Mouse (Mus musculus): ENCODE data around the gene Tmem175. TPM values are rescaled to one million over a fixed set of nuclear protein-coding genes. Genes with fewer than 3 reads are reported as not detected.

Gene Tmem175
- polyA plus RNA-seq, 1 experiment from 2014 or later, result 12.9 TPM

DNA sequence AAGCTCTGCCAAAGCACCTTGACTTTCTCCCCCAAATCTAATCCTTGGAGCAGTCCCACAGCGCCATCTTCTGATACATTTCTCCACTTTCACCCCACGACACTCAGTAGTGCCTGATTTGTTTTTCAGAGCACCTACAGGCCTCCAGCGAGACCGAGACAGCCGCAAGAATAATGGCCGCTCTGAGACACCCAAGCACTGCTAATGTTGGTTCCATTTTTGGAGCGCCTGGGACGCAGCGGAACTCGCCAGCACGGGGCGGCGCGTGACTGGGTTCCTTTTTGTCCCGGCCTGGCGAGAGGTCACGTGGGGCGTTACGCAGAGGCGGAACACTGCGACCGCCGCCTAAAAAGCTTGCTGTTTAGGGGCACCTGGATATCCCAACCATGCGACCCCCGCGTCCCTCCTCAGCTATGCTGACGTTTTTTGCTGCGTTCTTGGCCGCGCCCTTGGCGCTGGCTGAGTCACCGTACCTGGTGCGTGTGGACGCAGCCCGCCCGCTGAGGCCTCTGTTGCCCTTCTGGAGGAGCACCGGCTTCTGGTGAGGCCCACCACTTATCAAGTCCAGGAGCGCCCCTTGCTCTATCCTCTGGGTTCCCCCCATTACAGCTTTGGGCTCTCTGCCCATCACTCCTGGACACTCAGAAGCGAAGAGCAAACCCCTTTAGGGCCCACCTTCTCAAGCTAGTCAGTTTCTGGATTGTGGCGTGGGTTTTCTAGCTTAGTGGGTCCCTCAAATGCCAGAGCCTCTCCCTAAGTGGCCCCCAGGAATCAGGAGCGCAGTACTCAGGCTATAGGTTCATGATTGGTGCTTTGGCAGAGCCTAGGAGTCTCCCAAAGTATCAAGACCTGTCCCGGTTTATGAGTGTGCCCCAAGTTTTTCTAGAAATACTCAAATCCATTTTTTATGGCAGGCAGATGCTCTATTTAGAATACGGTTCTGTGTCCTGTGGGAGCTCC, 39.7 kb downstream of the Tmem175 start, which contains the start of gene Dgkq:
Gene Dgkq (minus strand): TSS at position 696 of the 960 bp plus-strand sequence.
- WGBS (ENCODE audit: insufficient replicate concordance), result 5% methylated on average over 43 of the region's 43 CpGs
- Histone ChIP-seq H3K9ac (peak within 1 kb of the TSS; percentile 82), H3K4me1 (replicated peaks) (peaks cover 61% of the 10 kb centered on the region), H3K9me3 (replicated peaks) (no peaks in the 10 kb centered on the region), H3K4me2 (peak within 1 kb of the TSS; percentile 88), H3K4me3 (replicated peaks) (peak within 1 kb of the TSS; percentile 64), H3K27ac (peak within 1 kb of the TSS; percentile 90), H3K36me3 (peaks cover 31% of the 10 kb centered on the region), H3K27me3 (peaks cover 10% of the 10 kb centered on the region)
- ATAC-seq (ENCODE audit: low read depth) (peak; percentile 79), DNase-seq (peak; percentile 75)

DNA sequence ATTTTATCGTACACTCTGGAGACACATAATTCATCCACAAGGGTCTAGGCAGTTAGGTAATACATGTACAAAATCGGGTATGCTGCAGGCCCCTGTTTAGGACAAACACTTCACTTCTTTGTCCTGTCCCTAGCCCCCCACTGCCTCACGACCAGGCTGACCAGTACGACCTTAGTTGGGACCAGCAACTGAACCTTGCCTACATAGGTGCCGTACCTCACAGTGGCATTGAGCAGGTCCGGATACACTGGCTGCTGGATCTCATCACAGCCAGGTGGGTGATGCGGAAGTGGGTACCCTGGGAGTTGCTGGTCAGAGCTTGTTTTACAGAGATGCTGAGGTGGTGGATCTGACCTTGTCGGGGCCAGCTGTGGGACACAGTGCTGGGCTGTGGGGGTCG, 40.4 kb downstream of the Tmem175 start:
- Histone ChIP-seq H3K4me3 (replicated peaks) (peak overlapping the region; percentile 64), H3K27me3 (peaks cover 7% of the 10 kb centered on the region), H3K4me1 (replicated peaks) (peaks cover 67% of the 10 kb centered on the region), H3K27ac (peak overlapping the region; percentile 90), H3K9me3 (replicated peaks) (no peaks in the 10 kb centered on the region), H3K4me2 (peak overlapping the region; percentile 88), H3K9ac (peak overlapping the region; percentile 82), H3K36me3 (peaks cover 31% of the 10 kb centered on the region)
- no peak for DNase-seq
- WGBS (ENCODE audit: insufficient replicate concordance), result 69% methylated on average over 9 of the region's 9 CpGs
- ATAC-seq (ENCODE audit: low read depth), result no peak

DNA sequence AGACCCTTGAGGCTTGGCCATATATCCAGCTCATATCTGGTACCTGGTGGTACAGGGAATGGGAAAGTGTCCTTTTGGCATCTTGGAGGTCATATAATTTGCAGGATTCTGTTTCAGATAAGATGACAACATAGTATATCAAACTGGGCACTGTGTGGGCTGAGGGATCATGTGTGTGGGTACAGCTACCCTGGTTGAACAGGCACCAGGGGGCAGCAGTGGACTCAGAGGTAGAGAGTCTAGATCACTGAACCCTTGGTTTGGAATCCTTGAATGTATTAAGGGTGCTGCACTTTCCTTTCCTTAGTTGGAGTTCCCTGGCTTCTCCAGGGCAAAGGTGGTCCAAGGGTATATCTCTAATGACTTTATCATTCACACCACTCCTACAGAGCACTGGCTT, 41.2 kb downstream of the Tmem175 start:
- peak overlapping the region; percentile 90; the same call in 1 of the 2 replicates for H3K27ac ChIP-seq
- peaks cover 75% of the 10 kb centered on the region for H3K4me1 ChIP-seq (replicated peaks)

DNA sequence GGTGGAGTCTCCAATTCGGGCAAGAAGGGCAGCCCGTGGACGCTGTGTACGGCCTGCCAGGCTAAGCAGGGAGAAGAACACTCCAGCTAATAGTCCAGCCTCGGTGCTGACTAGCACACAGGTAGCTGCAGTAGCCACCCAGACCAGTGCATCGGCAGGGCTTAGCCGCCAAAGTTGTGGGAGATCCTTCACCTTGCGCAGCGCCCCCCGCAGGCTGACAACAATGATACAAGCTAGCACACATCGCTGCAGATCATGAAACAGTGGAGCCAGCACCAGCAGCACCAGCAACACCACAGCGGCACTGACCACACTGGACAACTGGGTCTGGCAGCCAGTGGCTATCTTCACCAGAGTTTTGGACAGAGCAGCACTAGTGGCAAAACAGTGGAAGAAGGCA, 42.2 kb downstream of the Tmem175 start:
- DNase-seq (no peak), ATAC-seq (ENCODE audit: low read depth) (no peak)
- peak overlapping the region; percentile 90; the same call in 1 of the 2 replicates for H3K27ac ChIP-seq
- H3K4me3 ChIP-seq (replicated peaks), result no peak overlapping the region
- 0 out of 2 replicates have a peak overlapping the region, but pooled peaks have one; percentile 18 for H3K9ac ChIP-seq
- 89% methylated on average over 12 of the region's 12 CpGs for WGBS (ENCODE audit: insufficient replicate concordance)
- peaks cover 85% of the 10 kb centered on the region for H3K4me1 ChIP-seq (replicated peaks)
- H3K4me2 ChIP-seq, result no peak overlapping the region
- peaks cover 31% of the 10 kb centered on the region for H3K36me3 ChIP-seq
- no peaks in the 10 kb centered on the region for H3K9me3 ChIP-seq (replicated peaks)
- no peaks in the 10 kb centered on the region for H3K27me3 ChIP-seq

More for the DNA sequence above, 41.2 kb downstream of the Tmem175 start:
- peak overlapping the region; percentile 27; the same call in 1 of the 2 replicates for H3K9ac ChIP-seq
- peak; percentile 62 for DNase-seq
- H3K4me2 ChIP-seq, result no peak overlapping the region
- H3K9me3 ChIP-seq (replicated peaks), result no peaks in the 10 kb centered on the region
- H3K36me3 ChIP-seq, result peaks cover 31% of the 10 kb centered on the region
- H3K4me3 ChIP-seq (replicated peaks), result no peak overlapping the region
- 0 out of 2 replicates have a peak, but pooled peaks cover 5% of the 10 kb centered on the region for H3K27me3 ChIP-seq
- peak; percentile 22 for ATAC-seq (ENCODE audit: low read depth)

DNA sequence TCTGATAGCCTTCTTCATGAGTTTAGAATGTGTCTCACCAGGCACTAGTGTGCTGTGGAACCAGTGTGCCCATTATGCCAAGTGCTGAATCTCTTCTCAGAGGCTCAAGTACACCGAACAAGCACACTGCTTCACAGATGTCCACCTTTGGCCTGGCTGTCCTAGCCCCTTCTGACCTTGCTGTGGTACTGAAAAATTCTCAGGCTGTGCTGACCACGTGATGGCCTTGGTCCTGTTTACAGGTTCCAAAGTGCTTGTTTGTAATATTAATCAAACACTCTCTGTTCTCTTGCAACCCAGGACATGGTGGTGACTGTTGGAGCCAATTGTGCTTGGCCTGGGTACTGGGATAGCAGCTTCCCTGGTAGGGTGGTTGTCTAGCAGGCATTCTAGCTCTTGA, 45.1 kb downstream of the Tmem175 start:
- H3K4me1 ChIP-seq (replicated peaks), result peaks cover 98% of the 10 kb centered on the region
- ATAC-seq (ENCODE audit: low read depth) (no peak), DNase-seq (no peak)
- 61% methylated on average over 2 of the region's 2 CpGs for WGBS (ENCODE audit: insufficient replicate concordance)
- H3K4me3 ChIP-seq (replicated peaks), result peak overlapping the region; percentile 60
- H3K4me2 ChIP-seq, result peak overlapping the region; percentile 75
- peak overlapping the region; percentile 79 for H3K9ac ChIP-seq
- H3K9me3 ChIP-seq (replicated peaks), result no peaks in the 10 kb centered on the region
- H3K27me3 ChIP-seq, result no peaks in the 10 kb centered on the region
- H3K36me3 ChIP-seq, result peaks cover 31% of the 10 kb centered on the region
- peak overlapping the region; percentile 96 for H3K27ac ChIP-seq

- H3K9ac ChIP-seq, result peak within 1 kb of the TSS; percentile 79
- no peaks in the 10 kb centered on the region for H3K9me3 ChIP-seq (replicated peaks)
- H3K27ac ChIP-seq, result peak within 1 kb of the TSS; percentile 96
- peaks cover 31% of the 10 kb centered on the region for H3K36me3 ChIP-seq
- peak within 1 kb of the TSS; percentile 60 for H3K4me3 ChIP-seq (replicated peaks)
- H3K4me1 ChIP-seq (replicated peaks), result peaks cover 96% of the 10 kb centered on the region
- ATAC-seq (ENCODE audit: low read depth), result peak; percentile 57
- WGBS (ENCODE audit: insufficient replicate concordance), result 27% methylated on average over 9 of the region's 9 CpGs
- H3K27me3 ChIP-seq, result no peaks in the 10 kb centered on the region
- peak within 1 kb of the TSS; percentile 75 for H3K4me2 ChIP-seq
- peak; percentile 65 for DNase-seq
Measured at GRCm38 (mm10) chr5:108675251-108675816, 45.8 kb downstream of the Tmem175 start, which contains the start of gene Slc26a1. Gene Slc26a1, minus strand, starts transcription at chr5:108675569.

- peaks cover 88% of the 10 kb centered on the region for H3K4me1 ChIP-seq (replicated peaks)
- H3K27me3 ChIP-seq, result no peaks in the 10 kb centered on the region
- ATAC-seq (ENCODE audit: low read depth) (peak; percentile 83), DNase-seq (peak; percentile 69)
- peak overlapping the region; percentile 96 for H3K27ac ChIP-seq
- peaks cover 22% of the 10 kb centered on the region for H3K36me3 ChIP-seq
- H3K4me2 ChIP-seq, result peak overlapping the region; percentile 75
- H3K4me3 ChIP-seq (replicated peaks), result peak overlapping the region; percentile 52
- H3K9ac ChIP-seq, result peak overlapping the region; percentile 79
- no peaks in the 10 kb centered on the region for H3K9me3 ChIP-seq (replicated peaks)
- WGBS (ENCODE audit: insufficient replicate concordance), result 4% methylated on average over 5 of the region's 5 CpGs
Measured at GRCm38 (mm10) chr5:108676772-108677498, 47.4 kb downstream of the Tmem175 start.

- H3K4me2 ChIP-seq, result peak overlapping the region; percentile 75
- ATAC-seq (ENCODE audit: low read depth) (peak; percentile 47), DNase-seq (peak; percentile 55)
- H3K4me1 ChIP-seq (replicated peaks), result peaks cover 81% of the 10 kb centered on the region
- no peaks in the 10 kb centered on the region for H3K27me3 ChIP-seq
- peaks cover 14% of the 10 kb centered on the region for H3K36me3 ChIP-seq
- H3K4me3 ChIP-seq (replicated peaks), result peak overlapping the region; percentile 52
- H3K27ac ChIP-seq, result peak overlapping the region; percentile 96
- WGBS (ENCODE audit: insufficient replicate concordance), result 9% methylated on average over 25 of the region's 25 CpGs
- no peaks in the 10 kb centered on the region for H3K9me3 ChIP-seq (replicated peaks)
- H3K9ac ChIP-seq, result peak overlapping the region; percentile 79
Measured at GRCm38 (mm10) chr5:108677605-108678295, 48.2 kb downstream of the Tmem175 start.

DNA sequence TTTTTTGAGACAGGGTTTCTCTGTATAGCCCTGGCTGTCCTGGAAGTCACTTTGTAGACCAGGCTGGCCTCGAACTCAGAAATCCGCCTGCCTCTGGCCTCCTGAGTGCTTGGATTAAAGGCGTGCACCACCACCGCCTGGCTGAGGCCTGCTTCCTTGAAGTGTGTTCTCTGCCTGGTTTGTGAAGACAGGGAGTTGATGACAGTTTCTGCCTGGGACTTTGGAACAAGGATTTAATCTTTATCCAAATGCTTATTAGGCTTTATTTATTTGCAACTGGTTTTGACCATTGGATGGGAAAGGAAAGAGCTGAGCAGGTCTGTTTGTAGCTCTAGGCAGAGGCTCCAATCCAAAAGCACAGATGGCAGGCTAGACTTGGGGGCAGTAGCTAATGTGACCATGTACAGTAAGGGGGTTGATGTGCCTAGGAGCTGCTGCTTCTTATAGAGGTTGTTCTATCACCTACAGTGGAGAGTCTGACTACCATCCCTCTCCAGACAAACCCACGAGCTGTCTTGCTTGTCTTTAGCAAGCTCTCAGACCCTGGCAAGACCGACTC, 48.8 kb downstream of the Tmem175 start:
- Histone ChIP-seq H3K4me3 (replicated peaks) (no peak overlapping the region), H3K27me3 (no peaks in the 10 kb centered on the region), H3K4me1 (replicated peaks) (peaks cover 75% of the 10 kb centered on the region), H3K9me3 (replicated peaks) (no peaks in the 10 kb centered on the region), H3K27ac (peak overlapping the region; percentile 96), H3K36me3 (peaks cover 7% of the 10 kb centered on the region), H3K9ac (0 out of 2 replicates have a peak overlapping the region, but pooled peaks have one; percentile 3), H3K4me2 (no peak overlapping the region)
- 72% methylated on average over 6 of the region's 6 CpGs for WGBS (ENCODE audit: insufficient replicate concordance)
- ATAC-seq (ENCODE audit: low read depth) (no peak), DNase-seq (no peak)

DNA sequence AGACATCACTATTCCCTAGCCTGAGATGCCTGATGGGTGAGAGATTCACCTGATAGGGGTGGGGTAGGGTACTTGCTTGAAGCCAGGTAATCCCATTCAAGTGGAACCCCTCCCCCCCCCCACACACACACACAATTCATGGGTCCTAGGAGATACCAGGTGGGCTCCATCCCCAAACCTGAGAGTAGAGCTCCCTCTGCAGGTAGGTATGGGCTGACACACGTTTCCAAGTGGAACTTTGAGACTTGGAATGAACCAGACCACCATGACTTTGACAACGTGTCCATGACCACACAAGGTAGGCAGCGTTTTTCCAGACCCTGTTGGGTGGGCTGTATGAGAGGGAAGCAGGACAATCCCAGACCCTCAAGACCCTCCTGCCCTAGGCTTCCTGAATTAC, 50.3 kb downstream of the Tmem175 start:
- no peaks in the 10 kb centered on the region for H3K27me3 ChIP-seq
- H3K36me3 ChIP-seq, result no peaks in the 10 kb centered on the region
- H3K27ac ChIP-seq, result no peak overlapping the region
- ATAC-seq (ENCODE audit: low read depth) (no peak), DNase-seq (no peak)
- no peaks in the 10 kb centered on the region for H3K9me3 ChIP-seq (replicated peaks)
- no peak overlapping the region for H3K9ac ChIP-seq
- 36% methylated on average over 3 of the region's 3 CpGs for WGBS (ENCODE audit: insufficient replicate concordance)
- peaks cover 63% of the 10 kb centered on the region for H3K4me1 ChIP-seq (replicated peaks)
- H3K4me3 ChIP-seq (replicated peaks), result no peak overlapping the region
- no peak overlapping the region for H3K4me2 ChIP-seq

All from liver, embryonic 13.5 days (tissue).